Mouse (Mus musculus): ENCODE data around the gene Hid1.

The Hid1 gene

GRCm38 (mm10) chr11:115336115-115336514 lies 31.4 kb downstream of the Hid1 start:
- DNase-seq: no peak

- peak; percentile 39 for DNase-seq
These were observed 32.3 kb downstream of the Hid1 start for GRCm38 (mm10) chr11:115335223-115335622.

GRCm38 (mm10) chr11:115334531-115334930 lies 33.0 kb downstream of the Hid1 start, which contains the start of gene Otop3:
Otop3 (plus strand) TSS chr11:115334731.
- no peak for DNase-seq

- peak; percentile 7 for DNase-seq
These were observed 38.2 kb downstream of the Hid1 start for GRCm38 (mm10) chr11:115329339-115329738.

GRCm38 (mm10) chr11:115326730-115327129 lies 40.8 kb downstream of the Hid1 start:
- no peak for DNase-seq

GRCm38 (mm10) chr11:115323354-115323753 lies 44.2 kb downstream of the Hid1 start:
- no peak for DNase-seq

- peak; percentile 48 for DNase-seq
These were observed 45.5 kb downstream of the Hid1 start, which contains the start of gene Ush1g for GRCm38 (mm10) chr11:115321906-115322693. Ush1g (minus strand) TSS chr11:115322041.

GRCm38 (mm10) chr11:115319704-115320383 lies 47.7 kb downstream of the Hid1 start:
- DNase-seq: no peak

- no peak for DNase-seq
These were observed 49.1 kb downstream of the Hid1 start for GRCm38 (mm10) chr11:115318245-115319027.

- DNase-seq: no peak
These were observed 50.4 kb downstream of the Hid1 start for GRCm38 (mm10) chr11:115317204-115317603.

- DNase-seq: no peak
These were observed 53.3 kb downstream of the Hid1 start for GRCm38 (mm10) chr11:115314249-115314648.

GRCm38 (mm10) chr11:115308781-115309180 lies 58.8 kb downstream of the Hid1 start:
- no peak for DNase-seq

GRCm38 (mm10) chr11:115306863-115307262 lies 60.7 kb downstream of the Hid1 start, which contains the start of gene Otop2:
Otop2 (plus strand) TSS chr11:115307163.
- DNase-seq: no peak

GRCm38 (mm10) chr11:115303167-115303566 lies 64.4 kb downstream of the Hid1 start:
- DNase-seq: no peak

GRCm38 (mm10) chr11:115301351-115301750 lies 66.2 kb downstream of the Hid1 start:
- no peak for DNase-seq

GRCm38 (mm10) chr11:115300745-115301144 lies 66.8 kb downstream of the Hid1 start:
- no peak for DNase-seq

GRCm38 (mm10) chr11:115298160-115298559 lies 69.4 kb downstream of the Hid1 start:
- no peak for DNase-seq

All from lung, postnatal 36 days (tissue).